Mouse (Mus musculus) layer of hippocampus, adult 2 months (tissue): ENCODE results near the gene Samd4b. TPM values are rescaled to one million over a fixed set of nuclear protein-coding genes. Genes with fewer than 3 reads are reported as not detected.
"Not testable (repeated sequence)": the region's sequence is repeated elsewhere in the genome, so short reads cannot be mapped to it uniquely, and the experiment has no call there.

Experiments used
- DNase-seq, 2 experiments: peaks; one replicate each; pipeline ENCODE4 v3.0.0; 2022; ENCODE audit warnings: low spot score in 2 of 2
- H3K27ac ChIP-seq: fragments of 200-600 bp; 2 replicates; pipeline ENCODE4 v1.8.1; 2022
- H3K4me3 ChIP-seq: fragments of 200-600 bp; 2 replicates; pipeline ENCODE4 v1.8.1; 2022; ENCODE audit warnings: mild to moderate bottlenecking
- CTCF ChIP-seq: fragments of 200-600 bp; conservative IDR thresholded peaks from 2 replicates; pipeline ENCODE4 v1.8.1; 2022; ENCODE audit warnings: antibody characterized with exemption, mild to moderate bottlenecking, moderate library complexity
- total RNA-seq, 2 experiments: library from RNA; stranded (reverse); gene quantifications; 2 replicates each; pipeline ENCODE4 v1.2.3; 2021

Gene Samd4b
- total RNA-seq, 2 experiments from 2014 or later = 67.8 to 70.1 TPM

DNA sequence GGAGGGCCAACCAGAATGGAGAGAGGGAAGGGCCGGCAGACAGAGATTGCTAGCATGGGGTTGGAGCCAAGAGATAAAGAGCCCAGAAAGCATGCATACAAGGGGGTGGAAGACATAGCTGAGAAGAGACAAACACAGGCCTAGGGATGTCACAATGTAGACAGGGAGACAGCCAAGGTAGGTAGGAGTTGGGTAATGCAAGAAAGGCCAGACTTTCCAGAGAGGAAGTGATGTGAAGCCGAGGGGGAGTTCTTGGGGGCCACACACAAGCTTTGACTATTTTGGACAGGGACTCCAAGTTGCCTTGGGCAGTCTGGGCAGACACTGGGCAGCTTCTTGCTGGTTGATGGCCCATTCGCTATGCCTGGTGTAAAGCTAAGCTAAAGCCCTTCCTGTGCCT lies 196.0 kb downstream of the Samd4b start:
- Histone ChIP-seq H3K27ac (no peak overlapping the region), H3K4me3 (no peak overlapping the region)
- TF ChIP-seq CTCF = no peak
- DNase-seq = no peak

GRCm38 (mm10) chr7:28401030-28401429 lies 196.9 kb downstream of the Samd4b start:
- DNase-seq = no peak
- Histone ChIP-seq H3K4me3 (no peak overlapping the region), H3K27ac (no peak overlapping the region)
- TF ChIP-seq CTCF = no peak

DNA sequence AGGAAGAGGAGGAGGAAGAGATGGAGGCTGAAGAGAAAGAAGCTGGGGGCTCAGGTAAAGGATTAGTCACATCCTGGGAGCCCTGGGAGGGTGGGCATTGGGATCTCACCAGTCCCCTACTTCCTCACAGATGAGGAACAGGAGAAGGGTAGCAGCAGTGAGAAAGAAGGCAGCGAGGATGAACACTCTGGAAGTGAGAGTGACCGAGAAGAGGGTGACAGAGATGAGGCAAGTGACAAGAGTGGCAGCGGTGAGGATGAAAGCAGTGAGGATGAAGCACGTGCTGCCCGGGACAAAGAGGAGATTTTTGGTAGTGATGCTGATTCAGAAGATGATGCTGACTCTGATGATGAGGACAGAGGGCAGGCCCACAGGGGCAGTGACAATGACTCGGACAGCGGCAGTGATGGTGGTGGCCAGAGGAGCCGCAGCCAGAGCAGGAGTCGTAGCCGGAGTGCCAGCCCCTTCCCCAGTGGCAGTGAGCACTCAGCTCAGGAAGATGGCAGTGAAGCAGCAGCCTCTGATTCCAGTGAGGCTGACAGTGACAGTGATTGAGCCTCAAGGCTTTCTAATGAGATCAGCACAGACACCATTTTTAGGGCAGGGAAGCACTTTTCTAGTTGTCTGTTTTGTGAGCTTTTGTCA lies 199.1 kb downstream of the Samd4b start:
- TF ChIP-seq CTCF = no peak
- Histone ChIP-seq H3K27ac (no peak overlapping the region), H3K4me3 (no peak overlapping the region)
- no peak for DNase-seq

DNA sequence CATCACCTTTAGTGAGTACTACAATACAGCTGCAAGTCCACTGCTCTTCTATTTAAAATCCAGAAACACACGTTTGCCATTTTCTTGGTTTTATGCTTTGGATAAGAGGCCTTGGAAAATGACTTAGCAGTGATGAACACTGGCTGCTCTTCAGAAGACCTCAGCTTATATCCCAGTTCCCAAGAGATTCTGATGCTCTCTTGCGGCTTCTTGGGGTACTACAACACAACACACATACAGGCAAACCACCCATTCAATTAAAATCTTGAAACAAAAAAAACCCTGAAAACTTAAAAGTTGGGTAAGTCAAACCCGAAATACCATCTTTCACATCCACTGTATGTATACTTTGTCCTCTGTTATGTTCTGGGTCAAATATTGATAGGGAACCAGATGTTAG lies 199.9 kb downstream of the Samd4b start:
- Histone ChIP-seq H3K27ac (no peak overlapping the region), H3K4me3 (no peak overlapping the region)
- peak; percentile 79 for TF ChIP-seq CTCF
- DNase-seq = no peak

- no peak for TF ChIP-seq CTCF
- H3K4me3 ChIP-seq = no peak overlapping the region
- no peak for DNase-seq
These were observed 202.5 kb downstream of the Samd4b start for GRCm38 (mm10) chr7:28395425-28395824.

DNA sequence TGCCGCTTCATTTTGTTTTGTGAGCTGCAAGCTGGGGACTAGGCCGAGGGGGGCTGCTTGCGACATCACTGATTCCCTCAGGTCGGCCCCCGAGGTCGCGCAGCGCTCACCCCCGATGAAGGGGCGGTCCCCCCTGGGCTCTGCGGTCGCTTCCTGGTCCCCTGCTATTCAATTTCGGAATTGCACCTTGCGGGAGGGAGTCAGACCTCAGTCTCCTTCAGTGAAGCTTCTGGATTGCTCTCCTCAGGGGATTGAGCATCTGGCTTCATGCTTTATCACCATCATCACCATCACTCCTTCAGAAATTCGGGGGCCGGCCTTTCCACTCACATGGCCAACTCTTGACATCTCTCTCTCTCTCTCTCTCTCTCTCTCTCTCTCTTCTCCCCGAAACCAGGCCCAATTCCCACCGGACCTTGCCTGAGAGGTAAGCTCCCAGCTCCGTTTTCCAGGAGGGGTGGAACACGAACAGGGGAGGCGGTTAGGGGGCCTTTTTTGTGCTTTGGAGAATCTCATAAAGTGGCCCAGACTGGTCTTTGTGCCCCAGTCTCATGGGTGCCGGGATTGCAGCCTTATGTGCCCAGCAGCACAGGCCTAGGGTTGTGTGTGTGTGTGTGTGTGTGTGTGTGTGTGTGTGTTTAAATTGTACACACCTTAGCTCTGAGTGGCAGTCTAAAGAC lies 204.5 kb downstream of the Samd4b start:
- no peak for DNase-seq
- TF ChIP-seq CTCF = no peak
- Histone ChIP-seq H3K27ac (peak overlapping the region; percentile 89), H3K4me3 (peak overlapping the region; percentile 75)

More at GRCm38 (mm10) chr7:28395425-28395824, 202.5 kb downstream of the Samd4b start:
- H3K27ac ChIP-seq = no peak overlapping the region

- Histone ChIP-seq H3K27ac (peak within 1 kb of the TSS; percentile 89), H3K4me3 (peak within 1 kb of the TSS; percentile 80)
- peak; percentile 95 to 99 for DNase-seq
- peak; percentile 16; the same call in 1 of the 2 replicates for TF ChIP-seq CTCF
These were observed 205.3 kb downstream of the Samd4b start, which contains the start of the genes Med29 and Paf1 for GRCm38 (mm10) chr7:28392429-28393271. Gene Med29 (minus strand): TSS chr7:28392708. Gene Paf1 (plus strand): TSS chr7:28392951.

GRCm38 (mm10) chr7:28390331-28390730 lies 207.6 kb downstream of the Samd4b start:
- TF ChIP-seq CTCF = no peak
- Histone ChIP-seq H3K27ac (no peak overlapping the region), H3K4me3 (no peak overlapping the region)
- no peak for DNase-seq

DNA sequence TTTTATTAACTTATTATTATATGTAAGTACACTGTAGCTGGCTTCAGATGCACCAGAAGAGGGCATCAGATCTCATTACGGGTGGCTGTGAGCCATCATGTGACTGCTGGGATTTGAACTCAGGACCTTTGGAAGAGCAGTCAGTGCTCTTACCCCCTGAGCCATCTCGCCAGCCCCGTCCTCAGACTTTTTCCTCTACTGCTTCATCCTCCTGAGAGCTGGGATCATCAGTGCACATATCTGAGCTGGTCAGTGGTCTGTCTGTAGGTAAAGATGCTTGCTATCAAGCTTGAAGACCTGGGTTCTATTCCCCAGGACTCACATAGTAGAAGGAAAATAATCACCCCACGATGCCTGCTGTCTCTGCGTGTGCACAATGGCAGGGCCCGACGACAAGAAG lies 210.6 kb downstream of the Samd4b start:
- not testable (repeated sequence) for H3K4me3 ChIP-seq, DNase-seq, H3K27ac ChIP-seq

- H3K4me3 ChIP-seq, DNase-seq, H3K27ac ChIP-seq: not testable (repeated sequence)
These were observed 211.1 kb downstream of the Samd4b start for GRCm38 (mm10) chr7:28386877-28387276.

GRCm38 (mm10) chr7:28386462-28386861 lies 211.5 kb downstream of the Samd4b start:
- H3K27ac ChIP-seq = peak overlapping the region; percentile 64; the same call in 1 of the 2 replicates
- DNase-seq = peak; percentile 70 to 83
- no peak overlapping the region for H3K4me3 ChIP-seq
- TF ChIP-seq CTCF = peak; percentile 82

GRCm38 (mm10) chr7:28386007-28386406 lies 211.9 kb downstream of the Samd4b start:
- Histone ChIP-seq H3K27ac (peak overlapping the region; percentile 64; the same call in 1 of the 2 replicates), H3K4me3 (no peak overlapping the region)
- no peak for DNase-seq
- no peak for TF ChIP-seq CTCF

DNA sequence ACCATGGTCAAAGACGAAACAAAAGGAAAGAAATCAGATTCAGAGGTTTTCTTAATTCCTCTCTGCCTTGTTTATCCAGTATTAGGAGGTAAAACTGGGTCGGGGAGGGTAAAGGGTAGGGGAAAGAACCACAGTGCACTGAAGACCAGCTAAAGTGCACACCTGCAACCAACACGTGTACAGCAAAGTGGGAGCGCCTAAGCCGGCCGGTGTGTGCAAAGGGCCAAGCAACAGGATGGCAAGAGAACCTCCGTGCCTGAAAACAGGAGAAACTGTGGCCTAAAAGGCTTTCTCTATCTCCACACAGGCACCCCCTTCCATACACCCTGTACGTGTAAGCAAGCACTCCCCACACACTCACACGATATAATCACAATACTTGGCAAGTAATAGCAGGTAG lies 212.7 kb downstream of the Samd4b start:
- no peak for TF ChIP-seq CTCF
- H3K27ac ChIP-seq = peak overlapping the region; percentile 32; the same call in 1 of the 2 replicates
- H3K4me3 ChIP-seq = no peak overlapping the region
- DNase-seq = no peak
